Mouse (Mus musculus) MEL (cell line): ENCODE data around the gene Retreg1.

Experiments
- CTCF ChIP-seq, 3 experiments: IDR thresholded peaks in 2 of 3; conservative IDR thresholded peaks in 1 of 3; 2 replicates each; pipeline ENCODE4 v1.5.1; 2011 to 2012; ENCODE audit warnings: low read length in 3 of 3, low read depth in 2 of 3, mild to moderate bottlenecking in 2 of 3, improper control_type of control experiment in 1 of 3, inconsistent platforms in 1 of 3, mixed read lengths in 1 of 3, moderate library complexity in 1 of 3; ENCODE audit not compliant: control insufficient read depth in 1 of 3, insufficient read depth in 1 of 3, poor library complexity in 1 of 3, severe bottlenecking in 1 of 3
- EP300 ChIP-seq, 2 experiments: IDR thresholded peaks; 2 replicates each; pipeline ENCODE4 v1.6.1; 2011; ENCODE audit warnings: improper control_type of control experiment in 2 of 2, low read length in 2 of 2, low read depth in 1 of 2, mild to moderate bottlenecking in 1 of 2
- ETS1 ChIP-seq: IDR thresholded peaks from 2 replicates; pipeline ENCODE4 v1.6.1; 2012; ENCODE audit warnings: low read depth, mild to moderate bottlenecking, inconsistent platforms, low read length, improper control_type of control experiment, moderate library complexity
- GABPA ChIP-seq: IDR thresholded peaks from 2 replicates; pipeline ENCODE4 v1.6.1; 2012; ENCODE audit warnings: low read depth, mild to moderate bottlenecking, inconsistent platforms, low read length, improper control_type of control experiment, moderate library complexity
- MAFK ChIP-seq: IDR thresholded peaks from 2 replicates; pipeline ENCODE4 v1.6.1; 2011; ENCODE audit warnings: low read depth, mild to moderate bottlenecking, low read length, improper control_type of control experiment, borderline replicate concordance
- MAX ChIP-seq: IDR thresholded peaks from 2 replicates; pipeline ENCODE4 v1.6.1; 2011; ENCODE audit warnings: low read length, improper control_type of control experiment
- POLR2A ChIP-seq, 2 experiments: IDR thresholded peaks; 2 replicates each; pipeline ENCODE4 v1.6.1; 2011 to 2012; ENCODE audit warnings: low read length in 2 of 2, mild to moderate bottlenecking in 2 of 2, control low read depth in 1 of 2, improper control_type of control experiment in 1 of 2, low read depth in 1 of 2, moderate library complexity in 1 of 2; ENCODE audit not compliant: control insufficient read depth in 1 of 2, insufficient read depth in 1 of 2, poor library complexity in 1 of 2
- POLR2AphosphoS2 ChIP-seq: IDR thresholded peaks from 2 replicates; pipeline ENCODE4 v1.6.1; 2011; ENCODE audit warnings: low read length, improper control_type of control experiment
- ZMIZ1 ChIP-seq: IDR thresholded peaks from 2 replicates; pipeline ENCODE4 v1.6.1; 2012; ENCODE audit warnings: low read depth, mild to moderate bottlenecking, inconsistent platforms, low read length, improper control_type of control experiment, moderate library complexity
- ZNF384 ChIP-seq: IDR thresholded peaks from 2 replicates; pipeline ENCODE4 v1.6.1; 2012; ENCODE audit warnings: low read depth, mild to moderate bottlenecking, inconsistent platforms, low read length, improper control_type of control experiment

DNA sequence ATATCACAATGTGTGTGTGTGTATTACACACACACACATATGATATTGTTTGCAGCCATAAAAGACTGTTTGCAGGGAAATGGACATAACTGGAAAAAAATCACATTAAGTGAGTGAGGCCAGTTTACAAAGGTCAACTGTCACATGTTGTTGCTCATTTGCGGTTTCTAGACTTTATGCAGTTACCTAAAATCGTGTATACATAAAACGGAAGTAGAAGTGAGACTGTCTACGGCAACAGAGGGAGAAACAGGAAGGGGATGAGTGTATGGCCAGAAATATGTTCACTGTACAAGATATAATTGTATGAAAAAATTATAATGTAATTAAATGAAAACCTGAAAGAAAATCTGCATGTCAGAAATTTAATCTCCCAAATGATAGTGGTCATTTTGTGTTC, 53.8 kb downstream of the Retreg1 start:
- TF ChIP-seq ETS1 = no peak
- no peak for TF ChIP-seq GABPA
- no peak for TF ChIP-seq EP300 (IDR thresholded peaks at IDR 0.05; ENCODE audit: low read depth in 1 of 2, low read length in 2 of 2)
- no peak for TF ChIP-seq ZNF384
- no peak for TF ChIP-seq CTCF (IDR thresholded peaks at IDR 0.05 in 2 of 3, conservative IDR thresholded peaks at IDR 0.05 in 1 of 3; ENCODE audit: control insufficient read depth in 1 of 3, insufficient read depth in 1 of 3, low read depth in 2 of 3, low read length in 3 of 3, poor library complexity in 1 of 3, severe bottlenecking in 1 of 3)
- TF ChIP-seq MAFK = no peak
- no peak for TF ChIP-seq MAX
- TF ChIP-seq POLR2A (IDR thresholded peaks at IDR 0.05; ENCODE audit: control insufficient read depth in 1 of 2, insufficient read depth in 1 of 2, low read depth in 1 of 2, low read length in 2 of 2, poor library complexity in 1 of 2) = no peak
- TF ChIP-seq POLR2AphosphoS2 = no peak
- no peak for TF ChIP-seq ZMIZ1
